Mouse (Mus musculus): ENCODE measurements at regions not wholly inside any gene's neighbourhood (a gene's known extent, or its start where the extent isn't known, plus 50 kb on each side); places are given as distances from the start of the nearest gene placed in this dataset.

- TF ChIP-seq CTCF (conservative IDR thresholded peaks at IDR 0.05; ENCODE audit: insufficient read depth, insufficient read length, low read depth, low read length) = no peak
- TF ChIP-seq POLR2A (IDR thresholded peaks at IDR 0.05; ENCODE audit: low read depth, low read length) = no peak
Measured at GRCm38 (mm10) chr7:136581896-136582295, 312.5 kb upstream of the Mgmt start.
